Mouse (Mus musculus) cortical plate, adult 2 months (tissue): ENCODE measurements around the gene Uck1. TPM values are rescaled to one million over a fixed set of nuclear protein-coding genes. Genes with fewer than 3 reads are reported as not detected.

Experiments
- H3K27ac ChIP-seq: fragments of 200-500 bp; 2 replicates; pipeline ENCODE4 v1.5.1; 2012; ENCODE audit warnings: low read length, control low read depth, inconsistent platforms; ENCODE audit not compliant: insufficient read depth
- H3K4me1 ChIP-seq: fragments of 200-500 bp; 2 replicates; pipeline ENCODE4 v1.6.1; 2011; ENCODE audit warnings: low read length; ENCODE audit not compliant: control insufficient read depth, insufficient read depth
- H3K4me3 ChIP-seq: fragments of 200-500 bp; 2 replicates; pipeline ENCODE4 v1.5.1; 2011; ENCODE audit warnings: mild to moderate bottlenecking, low read length, control low read depth; ENCODE audit not compliant: insufficient read depth
- CTCF ChIP-seq: fragments of 200-500 bp; IDR thresholded peaks from 2 replicates; pipeline ENCODE4 v1.5.1; 2011; ENCODE audit warnings: mild to moderate bottlenecking, control low read depth, low read length; ENCODE audit not compliant: insufficient read depth; ENCODE audit errors: extremely low read depth
- POLR2A ChIP-seq: fragments of 200-500 bp; IDR thresholded peaks from 2 replicates; pipeline ENCODE4 v1.6.1; 2011; ENCODE audit warnings: mild to moderate bottlenecking, low read length, control low read depth; ENCODE audit not compliant: insufficient read depth; ENCODE audit errors: extremely low read depth
- polyA plus RNA-seq: library from polyadenylated mRNA; depleted of rRNA; stranded (reverse); fragments of >200 nt; gene quantifications from 2 replicates; pipeline ENCODE4 v1.2.3, GENCODE M21; 2012

Gene Uck1
- polyA plus RNA-seq, 1 experiment: 65.2 TPM

DNA sequence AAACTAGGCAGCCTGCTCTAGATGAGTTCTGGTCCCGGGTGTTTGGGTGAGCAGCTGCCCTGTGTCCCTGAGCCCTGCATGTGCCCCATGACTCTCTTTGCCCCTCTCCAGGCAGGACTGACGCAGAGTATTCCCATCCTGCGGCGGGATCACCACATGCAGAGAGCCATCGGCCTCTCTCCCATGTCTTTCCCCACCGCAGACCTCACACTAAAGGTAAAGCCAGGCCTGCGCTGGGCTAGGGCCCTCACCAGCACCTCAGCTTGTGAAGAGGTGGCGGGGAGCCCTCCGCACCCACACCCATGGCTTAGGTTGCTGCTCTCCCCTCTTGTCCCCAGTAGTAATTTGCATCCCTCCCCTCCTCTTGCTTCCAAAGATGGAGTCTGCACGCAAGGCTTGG is 39.0 kb downstream of the Uck1 start:
- H3K27ac ChIP-seq: no peak overlapping the region

GRCm38 (mm10) chr2:32220021-32220420 is 39.9 kb downstream of the Uck1 start:
- TF ChIP-seq CTCF (no peak), POLR2A (no peak)
- Histone ChIP-seq H3K4me3 (no peak overlapping the region), H3K27ac (no peak overlapping the region), H3K4me1 (no peaks in the 10 kb centered on the region; the same call in 1 of the 2 replicates)

More for the DNA sequence above, 39.0 kb downstream of the Uck1 start:
- no peaks in the 10 kb centered on the region; the same call in 1 of the 2 replicates for H3K4me1 ChIP-seq
- H3K4me3 ChIP-seq: no peak overlapping the region
- no peak for TF ChIP-seq CTCF
- no peak for TF ChIP-seq POLR2A

DNA sequence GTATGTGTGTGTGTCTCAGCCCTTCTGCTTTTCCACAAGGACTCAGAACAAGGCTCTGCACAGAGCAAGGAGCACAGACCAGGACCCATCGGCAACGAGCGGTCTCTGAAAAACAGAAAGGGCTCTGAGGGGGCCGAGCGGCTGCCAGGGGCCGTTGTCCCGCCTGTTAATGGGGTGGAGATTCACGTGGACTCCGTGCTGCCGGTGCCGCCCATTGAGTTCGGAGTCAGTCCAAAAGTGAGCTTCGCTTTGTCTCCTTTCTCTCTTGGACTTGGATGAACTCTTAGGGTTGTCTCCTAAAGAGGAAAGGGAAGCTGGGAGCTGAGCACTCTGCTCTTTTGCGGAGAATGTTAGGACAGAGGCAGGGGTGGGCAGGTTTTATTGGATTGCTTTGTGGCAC is 40.5 kb downstream of the Uck1 start:
- no peaks in the 10 kb centered on the region; the same call in 1 of the 2 replicates for H3K4me1 ChIP-seq
- TF ChIP-seq POLR2A (no peak), CTCF (no peak)
- no peak overlapping the region for H3K4me3 ChIP-seq
- no peak overlapping the region for H3K27ac ChIP-seq

DNA sequence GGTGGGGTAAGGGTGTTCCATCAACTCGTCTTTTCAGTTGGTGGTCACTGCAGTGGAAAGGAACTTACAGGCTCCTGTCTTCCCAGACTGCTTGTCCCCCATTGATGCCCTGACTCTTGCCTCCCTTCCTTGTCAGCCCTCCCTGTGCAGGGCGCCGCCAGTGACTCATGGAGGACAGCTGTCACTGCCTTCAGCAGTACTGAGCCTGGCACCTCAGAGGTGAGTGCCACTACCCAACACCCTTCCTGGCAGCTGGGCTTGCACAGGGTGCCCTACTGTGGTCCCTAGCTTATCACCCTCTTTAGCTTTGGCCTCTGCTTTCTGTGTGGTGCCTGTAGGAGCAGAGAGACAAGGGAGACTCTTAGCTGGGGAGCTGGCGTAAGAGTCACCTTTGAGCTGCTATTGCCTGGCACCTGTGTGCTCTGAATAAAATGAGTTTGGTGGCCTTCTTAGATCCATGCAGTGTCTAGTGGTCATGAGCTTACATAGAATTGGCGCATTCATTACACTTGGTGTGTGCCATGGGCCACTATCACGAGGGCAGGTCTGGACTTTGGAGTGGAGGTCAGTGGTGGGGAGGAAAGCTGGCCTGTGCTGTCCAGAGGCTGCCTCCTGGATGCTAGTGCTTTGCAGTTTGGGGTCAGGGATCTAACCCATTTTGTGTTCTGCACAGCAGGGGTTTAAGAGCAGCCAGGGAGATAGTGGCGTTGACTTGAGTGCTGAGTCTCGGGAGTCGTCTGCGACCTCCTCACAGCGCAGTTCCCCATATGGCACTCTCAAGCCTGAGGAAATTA is 41.2 kb downstream of the Uck1 start:
- TF ChIP-seq CTCF (no peak), POLR2A (no peak)
- Histone ChIP-seq H3K4me3 (no peak overlapping the region), H3K4me1 (no peaks in the 10 kb centered on the region; the same call in 1 of the 2 replicates), H3K27ac (no peak overlapping the region; the same call in 1 of the 2 replicates)

DNA sequence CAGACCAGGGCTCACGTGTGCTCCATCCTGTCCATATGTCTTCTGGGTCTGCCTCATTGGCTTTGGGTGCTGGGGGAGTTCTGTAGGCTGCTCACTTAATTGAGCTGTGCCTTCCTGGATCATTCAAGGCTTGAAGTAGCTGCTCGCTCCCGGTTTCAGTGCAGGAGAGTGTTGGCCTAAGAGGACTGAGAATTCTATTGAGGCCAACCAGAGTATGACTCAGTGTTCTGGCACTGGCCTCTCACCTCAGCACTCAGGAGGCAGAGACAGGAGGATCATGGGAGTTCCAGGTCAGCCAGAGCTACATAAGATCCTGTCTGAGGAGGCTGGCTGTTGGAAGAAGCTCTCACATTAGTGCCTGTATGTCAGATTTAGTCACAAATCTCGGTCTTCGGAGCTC is 41.8 kb downstream of the Uck1 start:
- TF ChIP-seq POLR2A (no peak), CTCF (no peak)
- Histone ChIP-seq H3K4me3 (no peak overlapping the region), H3K27ac (no peak overlapping the region), H3K4me1 (no peaks in the 10 kb centered on the region; the same call in 1 of the 2 replicates)

- Histone ChIP-seq H3K4me3 (no peak overlapping the region), H3K4me1 (no peaks in the 10 kb centered on the region; the same call in 1 of the 2 replicates), H3K27ac (no peak overlapping the region)
- no peak for TF ChIP-seq CTCF
- no peak for TF ChIP-seq POLR2A
These were observed 42.3 kb downstream of the Uck1 start for GRCm38 (mm10) chr2:32217656-32218055.

DNA sequence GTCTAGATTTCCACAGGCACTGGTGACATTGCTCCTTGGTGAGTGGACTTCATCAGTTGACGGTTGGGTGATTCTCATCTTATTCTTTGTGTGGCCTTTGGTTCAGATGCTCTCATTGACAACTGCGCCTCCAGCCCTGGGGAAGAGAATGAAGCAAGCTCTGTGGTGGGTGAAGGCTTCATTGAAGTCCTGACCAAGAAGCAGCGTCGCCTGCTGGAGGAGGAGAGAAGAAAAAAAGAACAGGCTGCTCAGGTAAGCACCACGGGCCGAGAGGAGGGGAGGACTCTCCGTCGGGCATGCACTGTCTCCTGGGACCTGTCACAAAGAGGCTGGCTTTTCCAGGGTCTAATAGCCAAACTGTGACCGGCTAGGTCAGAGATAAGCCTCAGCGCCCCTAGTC is 43.5 kb downstream of the Uck1 start:
- Histone ChIP-seq H3K4me1 (no peaks in the 10 kb centered on the region; the same call in 1 of the 2 replicates), H3K27ac (no peak overlapping the region), H3K4me3 (no peak overlapping the region)
- no peak for TF ChIP-seq CTCF
- TF ChIP-seq POLR2A: no peak

DNA sequence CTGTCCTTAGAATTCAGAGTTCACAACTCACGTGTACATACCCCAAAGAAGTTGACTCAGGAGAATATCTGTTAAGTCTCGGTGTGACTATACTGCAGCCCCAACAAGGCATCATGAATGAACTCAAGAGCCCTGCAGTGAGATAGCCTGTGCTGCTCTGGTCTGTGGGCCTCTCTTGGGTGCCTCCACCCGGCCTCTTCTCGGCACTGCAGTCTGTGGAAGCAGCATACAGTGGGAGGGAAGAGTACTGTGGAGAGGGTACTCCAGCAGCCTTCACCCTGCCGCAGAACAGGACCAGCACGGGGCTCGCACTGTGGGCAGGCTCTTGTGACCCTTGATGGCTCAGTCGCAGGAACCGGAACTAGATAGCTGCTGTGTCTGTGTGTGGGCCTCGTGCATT is 44.4 kb downstream of the Uck1 start:
- no peaks in the 10 kb centered on the region; the same call in 1 of the 2 replicates for H3K4me1 ChIP-seq
- TF ChIP-seq CTCF: no peak
- TF ChIP-seq POLR2A: no peak
- H3K4me3 ChIP-seq: no peak overlapping the region
- no peak overlapping the region for H3K27ac ChIP-seq

GRCm38 (mm10) chr2:32213000-32213399 is 47.0 kb downstream of the Uck1 start:
- Histone ChIP-seq H3K27ac (no peak overlapping the region), H3K4me1 (no peaks in the 10 kb centered on the region; the same call in 1 of the 2 replicates), H3K4me3 (no peak overlapping the region)
- TF ChIP-seq POLR2A (no peak), CTCF (no peak)

DNA sequence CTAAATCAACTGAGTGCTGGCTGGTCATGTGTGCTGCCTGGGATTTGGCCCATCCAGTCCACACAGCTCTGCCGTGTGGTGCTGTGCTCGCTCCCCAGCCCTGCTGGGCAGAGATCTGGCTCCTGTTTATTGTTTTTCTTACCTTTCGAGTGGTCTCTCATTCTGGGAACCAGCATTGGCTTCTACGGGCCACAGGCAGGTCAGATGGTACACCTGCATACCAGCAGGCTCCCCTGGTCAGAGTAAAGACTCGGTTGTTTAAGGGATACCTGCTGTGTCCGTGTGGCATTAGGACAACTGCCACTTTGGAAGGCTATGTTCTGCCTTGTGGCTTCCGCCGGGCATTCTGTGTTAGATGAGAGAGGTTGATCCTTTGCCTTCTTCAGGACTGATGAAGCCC is 48.3 kb downstream of the Uck1 start:
- no peaks in the 10 kb centered on the region for H3K4me1 ChIP-seq
- H3K27ac ChIP-seq: no peak overlapping the region
- H3K4me3 ChIP-seq: no peak overlapping the region
- TF ChIP-seq CTCF (no peak), POLR2A (no peak)
